Mouse (Mus musculus): Measurements from ENCODE around the gene Mprip. TPM values are rescaled to one million over a fixed set of nuclear protein-coding genes. Genes with fewer than 3 reads are reported as not detected.

Mprip gene
- polyA plus RNA-seq, 1 experiment from 2014 or later: 111 TPM

DNA sequence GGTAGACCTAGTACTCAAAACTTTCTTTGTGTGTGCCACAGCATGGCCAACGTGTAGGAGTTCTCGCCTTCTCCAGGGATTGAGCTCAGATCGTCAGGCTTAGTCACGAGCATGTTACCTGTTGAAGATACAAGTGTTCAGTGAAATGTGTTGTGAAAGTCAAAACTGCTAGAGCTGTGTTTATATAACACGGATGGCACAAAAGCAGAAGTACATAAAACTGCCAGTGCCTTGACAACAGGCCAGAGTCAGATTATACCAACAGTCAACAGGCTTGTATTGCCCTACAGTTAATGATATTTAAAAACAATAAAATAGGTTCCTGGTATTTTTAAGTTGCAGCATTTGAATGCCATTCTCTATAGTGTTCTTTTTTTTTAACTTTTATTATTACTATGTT, 84.7 kb downstream of the Mprip start:
- H3K27me3 ChIP-seq: no peaks in the 10 kb centered on the region

GRCm38 (mm10) chr11:59746614-59747013, 85.5 kb downstream of the Mprip start:
- no peak overlapping the region for H3K9ac ChIP-seq
- no peaks in the 10 kb centered on the region for H3K4me1 ChIP-seq
- 76% methylated on average over 2 of the region's 2 CpGs for WGBS
- H3K4me3 ChIP-seq: no peak overlapping the region
- no peak overlapping the region for H3K27ac ChIP-seq
- peaks cover 74% of the 10 kb centered on the region for H3K36me3 ChIP-seq
- no peaks in the 10 kb centered on the region for H3K27me3 ChIP-seq
- H3K9me3 ChIP-seq: no peaks in the 10 kb centered on the region
- H3K4me2 ChIP-seq: no peak overlapping the region
- no peak for ATAC-seq (ENCODE audit: borderline replicate concordance, extremely low read depth, low FRiP score, low TSS enrichment)

More for the DNA sequence above, 84.7 kb downstream of the Mprip start:
- Histone ChIP-seq H3K9me3 (no peaks in the 10 kb centered on the region), H3K9ac (no peak overlapping the region), H3K4me1 (no peaks in the 10 kb centered on the region), H3K4me3 (no peak overlapping the region), H3K27ac (no peak overlapping the region), H3K36me3 (peaks cover 74% of the 10 kb centered on the region), H3K4me2 (no peak overlapping the region)
- WGBS: 74% methylated on average over 5 of the region's 5 CpGs
- no peak for ATAC-seq (ENCODE audit: borderline replicate concordance, extremely low read depth, low FRiP score, low TSS enrichment)

- no peak overlapping the region for H3K4me3 ChIP-seq
- 86% methylated on average over 3 of the region's 3 CpGs for WGBS
- H3K27ac ChIP-seq: no peak overlapping the region
- no peak overlapping the region for H3K9ac ChIP-seq
- no peaks in the 10 kb centered on the region for H3K4me1 ChIP-seq
- peaks cover 74% of the 10 kb centered on the region for H3K36me3 ChIP-seq
- no peak overlapping the region for H3K4me2 ChIP-seq
- ATAC-seq (ENCODE audit: borderline replicate concordance, extremely low read depth, low FRiP score, low TSS enrichment): no peak
- H3K27me3 ChIP-seq: no peaks in the 10 kb centered on the region
- no peaks in the 10 kb centered on the region for H3K9me3 ChIP-seq
These were observed 87.9 kb downstream of the Mprip start for GRCm38 (mm10) chr11:59749050-59749449.

- ATAC-seq (ENCODE audit: borderline replicate concordance, extremely low read depth, low FRiP score, low TSS enrichment): no peak
- no peaks in the 10 kb centered on the region for H3K4me1 ChIP-seq
- 92% methylated on average over 6 of the region's 6 CpGs for WGBS
- peaks cover 93% of the 10 kb centered on the region for H3K36me3 ChIP-seq
- no peak overlapping the region for H3K4me3 ChIP-seq
- no peak overlapping the region for H3K27ac ChIP-seq
- no peak overlapping the region for H3K4me2 ChIP-seq
- no peak overlapping the region for H3K9ac ChIP-seq
- no peaks in the 10 kb centered on the region for H3K27me3 ChIP-seq
- H3K9me3 ChIP-seq: no peaks in the 10 kb centered on the region
These were observed 93.4 kb downstream of the Mprip start for GRCm38 (mm10) chr11:59754504-59754903.

DNA sequence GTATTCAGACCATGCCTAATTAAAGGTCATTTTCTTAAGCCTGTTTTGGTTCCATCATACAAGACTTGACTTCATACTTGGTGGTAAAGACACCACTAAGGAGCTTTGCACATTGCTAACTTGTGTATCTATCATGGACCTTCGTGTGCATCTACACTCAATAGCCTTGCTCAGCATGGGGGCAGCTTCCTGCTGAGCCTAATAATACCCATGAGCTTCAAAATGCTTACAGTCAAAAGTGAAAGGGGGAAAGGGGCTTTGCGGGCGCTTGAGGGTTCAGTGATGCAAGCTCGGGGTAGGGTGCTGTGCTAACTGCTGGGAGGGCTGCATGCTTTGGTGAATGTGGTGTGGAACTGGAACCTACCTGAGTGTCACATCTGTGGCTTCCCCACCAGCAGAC, 95.2 kb downstream of the Mprip start:
- no peak overlapping the region for H3K4me3 ChIP-seq
- H3K4me1 ChIP-seq: no peaks in the 10 kb centered on the region
- 83% methylated on average over 4 of the region's 4 CpGs for WGBS
- peaks cover 94% of the 10 kb centered on the region for H3K36me3 ChIP-seq
- H3K9ac ChIP-seq: no peak overlapping the region
- H3K9me3 ChIP-seq: no peaks in the 10 kb centered on the region
- H3K4me2 ChIP-seq: no peak overlapping the region
- no peak for ATAC-seq (ENCODE audit: borderline replicate concordance, extremely low read depth, low FRiP score, low TSS enrichment)
- no peak overlapping the region for H3K27ac ChIP-seq
- no peaks in the 10 kb centered on the region for H3K27me3 ChIP-seq

DNA sequence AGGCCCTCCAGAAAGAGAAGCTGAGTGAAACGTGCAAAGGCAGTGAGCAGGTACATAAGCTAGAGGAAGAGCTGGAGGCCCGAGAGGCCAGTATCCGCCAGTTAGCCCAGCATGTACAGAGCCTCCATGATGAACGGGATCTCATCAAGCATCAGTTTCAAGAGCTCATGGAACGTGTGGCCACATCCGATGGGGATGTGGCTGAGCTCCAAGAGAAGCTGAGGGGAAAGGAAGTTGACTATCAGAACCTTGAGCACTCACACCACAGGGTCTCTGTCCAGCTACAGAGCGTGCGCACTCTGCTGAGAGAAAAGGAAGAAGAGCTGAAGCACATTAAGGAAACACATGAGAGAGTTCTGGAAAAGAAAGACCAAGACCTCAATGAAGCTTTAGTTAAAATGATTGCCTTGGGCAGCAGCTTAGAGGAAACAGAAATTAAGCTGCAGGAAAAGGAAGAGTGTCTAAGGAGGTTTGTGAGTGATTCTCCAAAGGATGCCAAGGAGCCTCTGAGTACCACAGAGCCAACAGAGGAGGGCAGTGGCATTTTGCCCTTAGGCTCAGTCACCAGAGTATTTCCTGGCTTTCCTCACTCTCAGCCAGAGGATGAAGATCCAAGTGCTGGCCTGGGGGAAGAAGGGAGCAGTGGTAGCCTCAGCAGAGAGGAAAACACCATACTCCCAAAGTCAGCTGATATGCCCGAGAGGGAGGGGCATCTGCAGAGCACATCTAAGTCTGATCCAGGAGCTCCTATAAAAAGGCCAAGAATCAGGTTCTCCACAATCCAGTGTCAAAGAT, 97.3 kb downstream of the Mprip start:
- 79% methylated on average over 9 of the region's 9 CpGs for WGBS
- H3K4me2 ChIP-seq: no peak overlapping the region

DNA sequence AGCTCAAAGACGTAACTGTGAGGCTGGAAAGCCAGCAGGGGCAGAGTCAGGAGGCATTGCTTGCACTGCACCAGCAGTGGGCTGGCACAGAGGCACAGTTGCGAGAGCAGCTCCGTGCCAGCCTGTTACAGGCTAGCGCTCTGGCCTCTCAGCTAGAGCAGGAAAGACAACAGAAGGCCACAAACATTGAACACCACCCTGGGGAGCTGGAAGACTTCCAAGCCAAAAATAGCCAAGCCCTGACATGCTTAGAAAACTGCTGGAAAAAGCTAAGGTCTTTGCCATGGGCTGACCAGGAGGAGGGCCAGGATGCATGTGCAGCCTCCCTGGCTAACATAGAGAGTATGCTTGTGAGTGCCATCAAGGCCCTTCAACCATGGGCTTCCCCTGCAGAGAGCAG, 98.1 kb downstream of the Mprip start:
- Histone ChIP-seq H3K9me3 (no peaks in the 10 kb centered on the region), H3K4me1 (no peaks in the 10 kb centered on the region), H3K27me3 (no peaks in the 10 kb centered on the region), H3K9ac (no peak overlapping the region), H3K4me3 (no peak overlapping the region), H3K36me3 (peaks cover 92% of the 10 kb centered on the region), H3K4me2 (no peak overlapping the region), H3K27ac (no peak overlapping the region)
- 74% methylated on average over 4 of the region's 4 CpGs for WGBS
- ATAC-seq (ENCODE audit: borderline replicate concordance, extremely low read depth, low FRiP score, low TSS enrichment): no peak

More for the DNA sequence above, 97.3 kb downstream of the Mprip start:
- no peaks in the 10 kb centered on the region for H3K4me1 ChIP-seq
- H3K27ac ChIP-seq: no peak overlapping the region
- H3K36me3 ChIP-seq: peaks cover 90% of the 10 kb centered on the region
- H3K9me3 ChIP-seq: no peaks in the 10 kb centered on the region
- ATAC-seq (ENCODE audit: borderline replicate concordance, extremely low read depth, low FRiP score, low TSS enrichment): no peak
- no peak overlapping the region for H3K4me3 ChIP-seq
- no peak overlapping the region for H3K9ac ChIP-seq
- H3K27me3 ChIP-seq: no peaks in the 10 kb centered on the region

- H3K9ac ChIP-seq: no peak overlapping the region
- no peak for ATAC-seq (ENCODE audit: borderline replicate concordance, extremely low read depth, low FRiP score, low TSS enrichment)
- WGBS: 81% methylated on average over 2 of the region's 2 CpGs
These were observed 98.5 kb downstream of the Mprip start for GRCm38 (mm10) chr11:59759626-59760025.

GRCm38 (mm10) chr11:59760796-59761195, 99.7 kb downstream of the Mprip start:
- no peak overlapping the region for H3K9ac ChIP-seq
- no peak overlapping the region for H3K4me3 ChIP-seq
- 91% methylated on average over 6 of the region's 6 CpGs for WGBS
- no peak for ATAC-seq (ENCODE audit: borderline replicate concordance, extremely low read depth, low FRiP score, low TSS enrichment)
- H3K4me1 ChIP-seq: no peaks in the 10 kb centered on the region
- H3K36me3 ChIP-seq: peaks cover 94% of the 10 kb centered on the region
- no peaks in the 10 kb centered on the region for H3K27me3 ChIP-seq
- no peak overlapping the region for H3K27ac ChIP-seq
- H3K4me2 ChIP-seq: no peak overlapping the region
- H3K9me3 ChIP-seq: no peaks in the 10 kb centered on the region

More at GRCm38 (mm10) chr11:59759626-59760025, 98.5 kb downstream of the Mprip start:
- Histone ChIP-seq H3K9me3 (no peaks in the 10 kb centered on the region), H3K4me1 (no peaks in the 10 kb centered on the region), H3K36me3 (peaks cover 93% of the 10 kb centered on the region), H3K27me3 (no peaks in the 10 kb centered on the region), H3K4me2 (no peak overlapping the region), H3K4me3 (no peak overlapping the region), H3K27ac (no peak overlapping the region)

DNA sequence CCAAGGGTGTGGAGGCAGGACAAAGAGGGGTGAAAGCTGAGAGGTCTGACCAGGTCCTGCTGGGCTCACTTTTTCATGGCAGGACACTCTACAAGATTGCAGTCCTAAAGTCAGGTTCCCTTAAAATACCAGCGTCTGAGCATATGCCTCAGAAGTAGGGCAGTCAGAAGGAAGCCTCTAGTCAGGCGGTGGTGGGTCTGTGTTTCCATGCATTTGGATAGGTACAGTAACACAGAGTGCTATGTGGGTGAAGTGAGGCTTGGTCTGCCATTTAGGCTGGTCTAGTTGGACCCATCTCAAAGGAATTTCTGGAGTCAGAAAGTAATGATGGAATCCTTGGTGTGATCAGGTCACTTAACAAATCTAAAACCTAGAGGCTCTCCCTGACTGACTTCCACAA, 108.2 kb downstream of the Mprip start:
- Histone ChIP-seq H3K27ac (no peak overlapping the region), H3K9me3 (no peaks in the 10 kb centered on the region), H3K36me3 (peaks cover 96% of the 10 kb centered on the region), H3K4me3 (no peak overlapping the region), H3K4me1 (no peaks in the 10 kb centered on the region), H3K9ac (no peak overlapping the region), H3K4me2 (no peak overlapping the region), H3K27me3 (no peaks in the 10 kb centered on the region)
- ATAC-seq (ENCODE audit: borderline replicate concordance, extremely low read depth, low FRiP score, low TSS enrichment): no peak
- WGBS: 94% methylated on average over 2 of the region's 2 CpGs

DNA sequence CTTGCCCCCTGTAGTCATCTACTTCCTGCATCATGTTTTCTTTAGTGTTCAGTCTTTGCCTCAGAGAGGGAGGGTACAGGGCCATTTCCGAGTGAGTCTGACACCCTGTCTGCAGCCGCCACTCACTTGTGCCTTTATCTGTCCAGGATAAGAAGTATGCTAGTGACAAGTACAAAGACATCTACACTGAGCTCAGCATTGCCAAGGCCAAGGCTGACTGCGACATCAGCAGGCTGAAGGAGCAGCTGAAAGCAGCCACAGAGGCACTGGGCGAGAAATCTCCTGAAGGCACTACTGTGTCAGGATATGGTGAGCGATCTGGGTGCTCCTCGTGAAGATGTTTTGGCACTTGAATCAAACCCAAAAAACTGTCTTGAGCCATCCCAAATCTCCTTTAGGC, 108.6 kb downstream of the Mprip start:
- Histone ChIP-seq H3K36me3 (peaks cover 96% of the 10 kb centered on the region), H3K27me3 (no peaks in the 10 kb centered on the region), H3K4me2 (no peak overlapping the region), H3K4me1 (no peaks in the 10 kb centered on the region), H3K4me3 (no peak overlapping the region), H3K27ac (no peak overlapping the region), H3K9me3 (no peaks in the 10 kb centered on the region), H3K9ac (no peak overlapping the region)
- WGBS: 73% methylated on average over 6 of the region's 6 CpGs
- ATAC-seq (ENCODE audit: borderline replicate concordance, extremely low read depth, low FRiP score, low TSS enrichment): no peak

DNA sequence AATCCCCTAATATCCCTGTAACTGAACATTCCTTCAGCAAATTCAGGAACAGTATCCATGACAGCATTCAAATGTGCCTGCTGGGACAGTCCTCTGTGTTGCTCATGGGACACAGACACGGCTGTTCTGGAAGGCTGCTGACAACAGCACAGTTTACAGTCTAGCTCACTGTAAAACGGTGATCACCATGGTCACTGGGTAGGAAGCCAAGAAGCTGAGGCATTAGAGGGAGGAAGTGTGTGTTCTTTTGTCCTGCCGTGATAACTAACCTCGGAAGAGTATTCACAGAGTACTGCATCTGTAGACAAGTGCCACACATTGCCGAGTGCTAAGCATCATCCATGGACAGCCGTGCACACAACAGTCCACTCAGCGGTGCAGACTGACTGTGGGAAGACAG, 109.6 kb downstream of the Mprip start:
- Histone ChIP-seq H3K36me3 (peaks cover 96% of the 10 kb centered on the region), H3K4me3 (no peak overlapping the region), H3K4me2 (no peak overlapping the region), H3K27me3 (no peaks in the 10 kb centered on the region), H3K27ac (no peak overlapping the region), H3K9me3 (no peaks in the 10 kb centered on the region), H3K9ac (no peak overlapping the region), H3K4me1 (no peaks in the 10 kb centered on the region)
- 87% methylated on average over 7 of the region's 7 CpGs for WGBS
- ATAC-seq (ENCODE audit: borderline replicate concordance, extremely low read depth, low FRiP score, low TSS enrichment): no peak

Data from lung, embryonic 15.5 days (tissue).